Mouse (Mus musculus) embryonic facial prominence, embryonic 15.5 days (tissue): ENCODE measurements around the gene Cacnb4. TPM values are rescaled to one million over a fixed set of nuclear protein-coding genes. Genes with fewer than 3 reads are reported as not detected.

Experiments used
- ATAC-seq: fragments of 200-750 bp; cut with Nextera tagmentation; 2 replicates; pipeline ENCODE4 v1.8.0; 2017; ENCODE audit warnings: low read depth, moderate TSS enrichment; ENCODE audit not compliant: insufficient number of reproducible peaks, low FRiP score, low TSS enrichment
- H3K27ac ChIP-seq: fragments of 300-500 bp; sonication (generic); replicated peaks from 2 replicates; pipeline ENCODE4 v1.5.1; 2015; ENCODE audit warnings: mild to moderate bottlenecking, inconsistent platforms
- H3K27me3 ChIP-seq: fragments of 300-500 bp; sonication (generic); 2 replicates; pipeline ENCODE4 v1.6.1; 2015; ENCODE audit warnings: inconsistent platforms
- H3K36me3 ChIP-seq: fragments of 300-500 bp; sonication (generic); 2 replicates; pipeline ENCODE4 v1.6.1; 2015; ENCODE audit warnings: mild to moderate bottlenecking, inconsistent platforms
- H3K4me1 ChIP-seq: fragments of 300-500 bp; sonication (generic); 2 replicates; pipeline ENCODE4 v1.6.1; 2015; ENCODE audit warnings: inconsistent platforms
- H3K4me2 ChIP-seq: fragments of 300-500 bp; sonication (generic); replicated peaks from 2 replicates; pipeline ENCODE4 v1.6.1; 2015; ENCODE audit warnings: mild to moderate bottlenecking, inconsistent platforms
- H3K4me3 ChIP-seq: fragments of 300-500 bp; sonication (generic); replicated peaks from 2 replicates; pipeline ENCODE4 v1.5.1; 2015; ENCODE audit warnings: mild to moderate bottlenecking, inconsistent platforms
- H3K9ac ChIP-seq: fragments of 300-500 bp; sonication (generic); 2 replicates; pipeline ENCODE4 v1.6.1; 2015; ENCODE audit warnings: inconsistent platforms
- H3K9me3 ChIP-seq: fragments of 300-500 bp; sonication (generic); replicated peaks from 2 replicates; pipeline ENCODE4 v1.6.1; 2016; ENCODE audit warnings: inconsistent platforms
- WGBS: fragments of 180-500 bp; shearing (Covaris S2); methylation state at CpG from one replicate; pipeline ENCODE4 v1.1.7; 2015; 5-methylcytosine and 5-hydroxymethylcytosine counted together
- polyA plus RNA-seq: library from polyadenylated mRNA; unstranded; fragments of >200 nt; fragmentation: Nextera tagmentation; extraction: Ambion mirVana; gene quantifications from 2 replicates; pipeline ENCODE4 v1.2.1, GENCODE M21; 2015

Cacnb4 gene
- polyA plus RNA-seq, 1 experiment from 2014 or later: 2.2 TPM

DNA sequence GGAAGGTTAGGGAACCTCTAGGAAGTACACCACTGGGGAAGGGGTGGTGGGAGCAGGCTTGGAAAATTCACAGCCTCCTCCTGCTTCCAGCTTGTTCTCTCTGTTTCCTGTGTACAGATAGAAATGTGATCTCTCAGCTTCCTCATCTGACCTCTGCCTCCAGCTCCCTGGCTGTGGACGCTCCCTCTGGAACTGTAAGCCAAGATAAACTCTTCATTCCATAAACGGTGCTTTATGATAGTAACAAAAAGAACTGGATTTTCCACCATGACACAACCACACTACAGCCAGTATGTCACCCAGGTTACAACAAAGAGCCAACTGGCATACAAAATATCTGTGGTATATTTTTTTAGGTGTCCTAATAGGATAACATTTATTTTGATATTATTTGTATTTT lies 132.1 kb downstream of the Cacnb4 start:
- Histone ChIP-seq H3K4me3 (no peak overlapping the region), H3K9ac (no peak overlapping the region), H3K27me3 (no peaks in the 10 kb centered on the region), H3K36me3 (no peaks in the 10 kb centered on the region), H3K4me1 (no peaks in the 10 kb centered on the region), H3K4me2 (no peak overlapping the region), H3K27ac (no peak overlapping the region), H3K9me3 (no peaks in the 10 kb centered on the region)
- WGBS: 71% methylated on average over 2 of the region's 2 CpGs
- ATAC-seq: no peak

DNA sequence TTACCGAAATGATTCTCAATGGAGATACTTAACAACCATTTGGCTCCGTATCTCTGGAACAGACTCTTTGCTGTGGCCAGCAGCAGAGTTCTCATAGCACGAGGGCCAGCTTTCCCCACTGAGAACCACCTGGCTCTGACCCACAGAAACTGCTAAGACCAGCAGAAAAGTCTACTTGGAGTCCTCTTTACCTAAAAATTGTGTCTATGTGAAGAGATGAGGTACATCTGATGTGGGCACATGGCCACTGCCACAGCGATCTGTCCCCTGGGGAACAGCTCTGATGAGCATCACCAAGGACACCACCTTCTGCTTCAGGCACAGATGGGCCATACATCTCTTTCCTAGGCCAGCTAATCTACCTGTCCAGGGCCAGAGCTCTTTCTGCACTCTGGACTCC lies 135.6 kb downstream of the Cacnb4 start:
- Histone ChIP-seq H3K4me1 (no peaks in the 10 kb centered on the region), H3K4me2 (no peak overlapping the region), H3K9me3 (no peaks in the 10 kb centered on the region), H3K36me3 (no peaks in the 10 kb centered on the region), H3K27ac (no peak overlapping the region), H3K27me3 (no peaks in the 10 kb centered on the region), H3K4me3 (no peak overlapping the region), H3K9ac (no peak overlapping the region)
- no peak for ATAC-seq
- WGBS: 87% methylated on average over 4 of the region's 4 CpGs

GRCm38 (mm10) chr2:52539318-52539717 lies 137.3 kb downstream of the Cacnb4 start:
- Histone ChIP-seq H3K9ac (no peak overlapping the region), H3K4me2 (no peak overlapping the region), H3K27ac (0 out of 2 replicates have a peak overlapping the region, but pooled peaks have one; percentile 4), H3K27me3 (no peaks in the 10 kb centered on the region), H3K4me1 (no peaks in the 10 kb centered on the region), H3K9me3 (no peaks in the 10 kb centered on the region), H3K36me3 (no peaks in the 10 kb centered on the region), H3K4me3 (no peak overlapping the region)
- 59% methylated on average over 6 of the region's 6 CpGs for WGBS
- ATAC-seq: no peak

- WGBS: 86% methylated on average over 3 of the region's 3 CpGs
Measured at GRCm38 (mm10) chr2:52537645-52538044, 139.0 kb downstream of the Cacnb4 start.

GRCm38 (mm10) chr2:52537155-52537554 lies 139.5 kb downstream of the Cacnb4 start:
- H3K4me1 ChIP-seq: no peaks in the 10 kb centered on the region
- H3K9ac ChIP-seq: no peak overlapping the region
- H3K9me3 ChIP-seq: no peaks in the 10 kb centered on the region
- H3K27ac ChIP-seq: no peak overlapping the region
- H3K4me3 ChIP-seq: no peak overlapping the region
- no peaks in the 10 kb centered on the region for H3K36me3 ChIP-seq
- 83% methylated on average over 9 of the region's 9 CpGs for WGBS
- ATAC-seq: no peak
- H3K4me2 ChIP-seq: no peak overlapping the region
- no peaks in the 10 kb centered on the region for H3K27me3 ChIP-seq

More at GRCm38 (mm10) chr2:52537645-52538044, 139.0 kb downstream of the Cacnb4 start:
- Histone ChIP-seq H3K27me3 (no peaks in the 10 kb centered on the region), H3K9ac (no peak overlapping the region), H3K4me2 (no peak overlapping the region), H3K36me3 (no peaks in the 10 kb centered on the region), H3K9me3 (no peaks in the 10 kb centered on the region), H3K4me3 (no peak overlapping the region), H3K4me1 (no peaks in the 10 kb centered on the region), H3K27ac (no peak overlapping the region)
- no peak for ATAC-seq

GRCm38 (mm10) chr2:52536511-52536910 lies 140.1 kb downstream of the Cacnb4 start:
- Histone ChIP-seq H3K27ac (no peak overlapping the region), H3K9ac (no peak overlapping the region), H3K27me3 (no peaks in the 10 kb centered on the region), H3K4me3 (no peak overlapping the region), H3K9me3 (no peaks in the 10 kb centered on the region), H3K4me1 (no peaks in the 10 kb centered on the region), H3K4me2 (no peak overlapping the region), H3K36me3 (no peaks in the 10 kb centered on the region)
- WGBS: 93% methylated on average over 4 of the region's 4 CpGs
- no peak for ATAC-seq

DNA sequence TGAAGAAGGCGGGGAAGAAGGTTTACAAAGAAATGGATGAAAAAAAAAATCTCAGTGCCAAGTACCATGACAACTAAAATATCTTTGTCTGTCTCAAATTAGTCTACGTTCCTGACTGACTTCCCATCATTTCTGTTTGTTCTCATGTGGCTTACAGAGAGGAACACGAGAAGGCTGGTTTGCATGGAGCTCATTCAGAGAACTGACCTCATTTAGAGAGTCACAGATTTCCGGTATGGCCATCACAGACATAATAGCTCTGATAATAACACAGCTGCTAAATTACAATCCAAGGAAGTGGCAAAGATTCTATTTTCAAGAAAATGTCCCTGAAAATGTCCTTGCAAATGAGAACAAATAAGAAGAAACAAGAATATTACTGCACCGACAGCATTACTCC lies 142.9 kb downstream of the Cacnb4 start:
- Histone ChIP-seq H3K4me3 (no peak overlapping the region), H3K9ac (no peak overlapping the region), H3K4me2 (no peak overlapping the region), H3K27me3 (no peaks in the 10 kb centered on the region), H3K27ac (no peak overlapping the region), H3K9me3 (no peaks in the 10 kb centered on the region), H3K36me3 (no peaks in the 10 kb centered on the region), H3K4me1 (no peaks in the 10 kb centered on the region)
- WGBS: 51% methylated on average over 5 of the region's 5 CpGs
- ATAC-seq: no peak

GRCm38 (mm10) chr2:52530521-52530920 lies 146.1 kb downstream of the Cacnb4 start:
- no peaks in the 10 kb centered on the region for H3K36me3 ChIP-seq
- no peak overlapping the region for H3K4me2 ChIP-seq
- H3K4me1 ChIP-seq: no peaks in the 10 kb centered on the region
- ATAC-seq: no peak
- H3K4me3 ChIP-seq: no peak overlapping the region
- no peaks in the 10 kb centered on the region for H3K9me3 ChIP-seq
- H3K9ac ChIP-seq: no peak overlapping the region
- 71% methylated on average over 2 of the region's 2 CpGs for WGBS
- H3K27me3 ChIP-seq: no peaks in the 10 kb centered on the region
- no peak overlapping the region for H3K27ac ChIP-seq

DNA sequence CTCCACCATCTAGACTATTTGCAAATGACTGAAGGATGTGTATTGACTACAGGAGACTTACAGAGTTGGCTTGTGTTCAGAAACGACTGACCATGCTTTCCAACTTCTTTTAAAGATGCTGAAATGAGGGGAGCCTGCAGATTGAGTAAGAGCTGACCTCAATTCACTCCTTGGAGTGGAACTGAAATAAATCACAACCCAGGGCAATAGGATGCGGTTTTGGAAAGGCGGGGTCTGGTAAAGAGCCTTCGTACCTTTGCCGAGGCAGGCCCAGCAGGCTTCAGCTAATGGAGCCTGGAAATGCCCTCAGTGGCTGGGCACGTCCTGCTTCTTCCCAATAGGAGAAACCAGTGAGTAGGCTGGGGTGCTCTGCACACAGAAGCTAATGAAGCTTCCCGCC lies 147.4 kb downstream of the Cacnb4 start:
- 85% methylated on average over 7 of the region's 7 CpGs for whole genome bisulfite sequencing
- no peak for ATAC-seq

GRCm38 (mm10) chr2:52525876-52526592 lies 150.6 kb downstream of the Cacnb4 start:
- 77% methylated on average over 11 of the region's 11 CpGs for WGBS

More for the DNA sequence above, 147.4 kb downstream of the Cacnb4 start:
- H3K27me3 ChIP-seq: no peaks in the 10 kb centered on the region
- H3K27ac ChIP-seq: no peak overlapping the region
- H3K36me3 ChIP-seq: no peaks in the 10 kb centered on the region
- no peaks in the 10 kb centered on the region for H3K4me1 ChIP-seq
- H3K4me3 ChIP-seq: no peak overlapping the region
- H3K9me3 ChIP-seq: no peaks in the 10 kb centered on the region
- H3K9ac ChIP-seq: no peak overlapping the region
- H3K4me2 ChIP-seq: no peak overlapping the region

DNA sequence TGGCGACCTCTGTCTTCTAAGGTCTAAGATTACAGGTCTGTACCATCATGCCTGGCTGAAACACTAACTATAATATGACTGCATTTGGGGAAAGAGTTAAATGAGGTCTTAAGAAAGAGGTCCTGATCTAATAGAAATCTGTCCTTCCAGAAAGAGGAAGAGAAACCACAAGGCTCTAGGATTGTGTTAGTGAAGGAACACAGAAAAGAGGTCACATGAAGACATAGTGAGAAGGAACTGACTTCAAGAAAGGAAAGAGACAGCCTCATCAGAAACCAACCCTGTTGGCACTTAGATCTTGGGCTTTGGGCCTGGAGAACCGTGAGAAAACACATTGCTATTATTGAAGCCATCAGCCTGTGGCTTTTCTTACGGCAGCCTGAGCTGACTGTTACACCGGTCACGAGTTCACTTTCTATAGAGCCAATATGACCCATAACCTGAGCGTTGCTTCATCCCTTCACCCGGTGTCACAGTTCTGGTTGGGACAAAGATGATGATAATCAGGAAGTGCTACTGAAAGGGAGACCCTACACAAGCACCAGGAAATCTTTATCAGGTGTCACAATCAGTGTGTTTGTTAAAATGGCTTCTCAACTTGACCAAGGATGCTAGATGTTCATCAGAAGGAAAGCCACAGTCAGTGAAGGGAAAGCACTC lies 153.4 kb downstream of the Cacnb4 start:
- H3K27me3 ChIP-seq: no peaks in the 10 kb centered on the region
- H3K4me2 ChIP-seq: no peak overlapping the region
- no peaks in the 10 kb centered on the region for H3K36me3 ChIP-seq
- H3K27ac ChIP-seq: no peak overlapping the region
- H3K9me3 ChIP-seq: no peaks in the 10 kb centered on the region
- no peak overlapping the region for H3K9ac ChIP-seq
- H3K4me3 ChIP-seq: no peak overlapping the region
- ATAC-seq: no peak
- no peaks in the 10 kb centered on the region for H3K4me1 ChIP-seq
- WGBS: 89% methylated on average over 7 of the region's 7 CpGs

More at GRCm38 (mm10) chr2:52525876-52526592, 150.6 kb downstream of the Cacnb4 start:
- Histone ChIP-seq H3K9me3 (no peaks in the 10 kb centered on the region), H3K4me2 (no peak overlapping the region), H3K4me1 (no peaks in the 10 kb centered on the region), H3K27ac (no peak overlapping the region), H3K9ac (no peak overlapping the region), H3K27me3 (no peaks in the 10 kb centered on the region), H3K4me3 (no peak overlapping the region), H3K36me3 (no peaks in the 10 kb centered on the region)
- no peak for ATAC-seq
